Mouse (Mus musculus) B cell, adult 2 months (primary cell): ENCODE results near the gene Gm4559.
"Not testable (repeated sequence)": the region's sequence is repeated elsewhere in the genome, so short reads cannot be mapped to it uniquely, and the experiment has no call there.

Source experiments
- DNase-seq, 2 experiments: peaks; one replicate each; pipeline ENCODE4 v3.0.0; 2022

The Gm4559 gene

DNA sequence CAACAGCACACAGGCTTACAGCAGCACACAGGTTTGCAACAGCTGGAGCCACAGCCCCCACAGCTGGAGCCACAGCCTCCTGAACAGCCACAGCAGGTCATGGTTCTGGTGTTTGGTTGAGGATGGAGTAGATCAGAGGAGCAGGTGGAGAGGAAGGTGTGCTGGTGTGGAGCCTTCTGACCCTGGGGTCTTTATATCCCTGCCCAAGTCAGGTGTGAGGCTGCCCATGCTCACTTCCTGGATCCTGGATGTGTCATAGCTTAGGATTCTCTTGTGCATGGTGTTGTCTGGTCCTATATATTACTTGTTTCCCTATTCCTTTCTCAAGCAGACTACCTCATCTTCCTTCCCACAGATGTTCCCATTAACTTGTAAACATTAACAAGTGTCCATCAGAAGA, at the start of gene Gm4559:
Gene Gm4559 (minus strand): TSS at position 101 of the 400 bp plus-strand sequence.
- not testable (repeated sequence) for DNase-seq

DNA sequence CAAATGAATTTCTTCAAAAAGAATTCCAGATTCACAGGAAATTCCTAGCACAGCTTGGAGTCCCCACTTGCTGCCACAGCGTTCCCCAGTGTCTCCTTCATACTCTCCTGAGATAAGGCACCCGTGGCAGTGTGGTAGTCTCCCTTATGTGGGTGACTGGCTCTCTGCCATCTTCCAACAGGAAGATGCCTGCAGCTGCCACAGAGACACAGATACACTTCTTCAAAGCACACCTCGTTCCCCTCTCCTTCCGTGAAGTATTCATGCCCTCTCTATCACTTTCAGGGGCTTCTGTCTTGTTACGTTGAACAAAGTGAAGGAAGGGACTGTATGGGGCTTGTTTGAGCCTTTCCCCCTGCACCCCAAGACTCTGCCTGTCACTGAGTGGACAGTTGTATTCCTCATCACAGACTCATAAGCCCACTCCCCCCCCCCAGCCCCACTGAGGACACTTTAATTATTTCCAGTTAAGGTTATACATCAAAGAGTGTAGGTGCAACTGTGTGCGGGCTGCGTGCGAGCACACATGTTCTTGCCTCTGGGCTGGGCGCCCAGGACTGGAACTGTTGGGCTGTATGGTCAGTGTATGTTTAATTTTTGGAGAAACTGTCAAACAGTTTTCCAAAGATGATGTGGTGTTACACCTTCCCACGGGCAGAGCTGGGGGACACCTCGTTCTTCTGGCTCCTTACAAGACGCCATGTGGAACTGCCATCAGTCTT, 49.4 kb upstream of the Gm4559 start:
- DNase-seq = no peak

DNA sequence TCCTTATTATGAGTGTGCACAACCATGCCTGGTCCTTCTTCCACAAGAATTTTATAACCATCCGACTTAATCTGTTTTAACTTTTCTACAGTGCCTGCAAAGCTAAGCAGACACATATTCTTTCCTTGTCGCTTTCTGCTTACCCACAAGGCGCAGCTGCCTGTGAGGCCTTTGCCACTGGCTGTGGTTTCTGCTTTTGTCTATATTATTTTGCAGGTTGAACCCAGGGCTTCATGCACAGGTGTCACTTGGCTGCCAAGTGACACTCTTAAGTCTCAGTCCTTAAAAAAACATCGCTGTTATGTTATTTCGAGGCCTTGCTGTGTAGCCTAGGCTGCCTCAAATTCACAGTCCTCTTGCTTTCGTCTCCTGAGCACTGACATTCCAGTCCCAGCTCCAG, 48.5 kb upstream of the Gm4559 start:
- no peak for DNase-seq

DNA sequence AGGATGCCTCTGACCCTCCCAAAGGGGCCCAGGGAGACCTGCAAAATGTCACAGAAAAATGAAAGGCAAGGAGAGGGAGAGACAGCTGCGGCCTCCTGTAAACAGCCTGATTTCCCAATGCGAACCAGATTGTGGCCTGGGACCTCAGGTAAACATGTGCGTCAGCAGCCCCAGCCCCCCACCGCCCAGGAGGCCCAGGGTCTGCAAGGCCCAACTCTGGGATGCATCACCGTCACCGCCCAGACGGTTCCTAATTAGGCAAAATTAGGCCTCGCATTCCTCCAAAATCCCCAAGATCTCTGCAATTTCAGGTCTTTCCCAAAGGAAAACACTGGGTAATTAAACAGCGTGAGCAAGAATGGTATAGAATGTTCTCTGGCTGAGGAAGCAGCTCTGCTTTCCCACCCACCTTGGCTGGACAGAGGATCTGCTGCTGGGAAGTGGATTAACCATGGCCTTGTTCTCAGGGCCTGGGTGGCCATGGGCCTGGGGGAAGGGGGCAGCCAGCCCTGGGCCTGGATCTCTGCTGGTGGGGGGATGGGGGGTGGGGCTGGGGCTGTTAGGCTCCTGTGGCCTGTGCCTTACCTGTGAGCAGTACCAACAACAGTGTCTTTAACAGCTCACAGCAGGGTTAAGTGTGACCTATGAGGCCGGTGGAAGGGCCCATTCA, 47.6 kb upstream of the Gm4559 start:
- DNase-seq = not testable (repeated sequence)

- no peak for DNase-seq
These were observed 46.7 kb upstream of the Gm4559 start for GRCm38 (mm10) chr7:142320906-142321305.

DNA sequence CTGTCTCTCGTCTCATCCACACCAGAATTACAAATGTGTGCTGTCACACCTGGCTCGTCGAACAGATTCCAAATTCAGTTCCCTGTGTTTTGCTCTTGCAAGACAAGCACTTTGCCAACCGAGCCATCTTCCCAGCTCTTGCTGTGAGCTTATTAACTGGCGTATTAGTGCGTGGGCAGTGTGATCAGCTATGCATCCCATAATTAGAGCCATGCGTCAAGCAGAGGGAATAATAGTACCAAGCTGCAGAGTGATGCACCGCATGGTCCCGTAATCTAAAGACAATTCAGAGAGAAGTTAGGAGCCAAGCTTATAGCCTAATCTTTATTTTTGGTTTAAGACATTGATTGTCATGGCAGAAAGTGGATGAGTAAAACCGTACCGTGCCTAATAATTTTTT, 45.0 kb upstream of the Gm4559 start:
- no peak for DNase-seq

- DNase-seq = no peak
These were observed 43.1 kb upstream of the Gm4559 start for GRCm38 (mm10) chr7:142317216-142317615.

DNA sequence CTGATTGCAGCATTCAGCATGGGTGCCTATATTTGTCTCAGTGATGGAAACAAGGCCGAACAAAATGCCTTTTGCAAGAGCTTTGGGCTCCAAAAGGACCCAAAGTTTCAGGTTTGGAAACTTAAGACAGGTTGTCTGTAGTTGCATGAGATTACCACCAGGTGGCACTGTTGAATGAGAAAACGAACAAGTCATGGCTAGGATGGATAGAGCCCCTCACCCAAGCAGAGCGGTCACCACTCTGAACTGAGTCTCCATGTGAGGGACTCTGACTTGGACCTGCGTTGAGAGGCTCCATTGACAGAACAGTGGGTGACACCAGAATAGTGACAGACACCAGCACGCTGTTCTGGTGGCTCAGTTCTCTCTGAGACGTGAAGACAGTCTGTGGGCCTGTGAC, 42.4 kb upstream of the Gm4559 start:
- DNase-seq = peak; percentile 46 to 49

DNA sequence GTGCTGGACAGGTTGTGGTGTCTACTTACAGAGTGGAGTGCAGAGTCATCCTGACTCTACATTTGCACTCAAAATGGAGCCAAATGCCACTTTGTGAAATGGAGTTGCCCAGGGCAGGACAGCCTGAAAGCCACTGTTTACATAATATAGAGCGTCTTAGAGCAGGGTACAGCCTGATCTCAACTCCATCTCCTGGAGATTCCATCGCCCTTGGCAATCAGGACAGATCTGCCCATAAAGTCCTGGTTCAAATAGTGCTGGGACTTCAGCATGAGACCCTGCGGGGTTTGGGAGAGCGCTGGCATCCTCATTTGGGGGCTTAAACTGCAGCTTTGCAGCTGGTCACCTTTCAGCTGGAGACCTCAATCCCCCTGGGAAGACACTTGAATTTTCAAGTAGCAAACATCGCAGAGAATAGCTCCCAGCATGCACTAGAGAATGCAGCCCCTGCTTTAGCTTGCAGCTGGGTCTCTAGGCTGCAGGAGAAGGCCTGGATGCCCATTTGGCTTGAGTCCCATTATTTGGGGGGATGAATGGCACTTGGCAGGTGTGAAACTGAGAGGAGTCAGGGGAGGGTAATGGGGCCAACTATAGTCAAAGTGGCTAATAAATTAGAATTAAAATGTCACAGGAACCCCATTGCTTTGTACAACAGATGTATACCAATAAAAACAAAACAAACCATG, 40.6 kb upstream of the Gm4559 start:
- DNase-seq = no peak

DNA sequence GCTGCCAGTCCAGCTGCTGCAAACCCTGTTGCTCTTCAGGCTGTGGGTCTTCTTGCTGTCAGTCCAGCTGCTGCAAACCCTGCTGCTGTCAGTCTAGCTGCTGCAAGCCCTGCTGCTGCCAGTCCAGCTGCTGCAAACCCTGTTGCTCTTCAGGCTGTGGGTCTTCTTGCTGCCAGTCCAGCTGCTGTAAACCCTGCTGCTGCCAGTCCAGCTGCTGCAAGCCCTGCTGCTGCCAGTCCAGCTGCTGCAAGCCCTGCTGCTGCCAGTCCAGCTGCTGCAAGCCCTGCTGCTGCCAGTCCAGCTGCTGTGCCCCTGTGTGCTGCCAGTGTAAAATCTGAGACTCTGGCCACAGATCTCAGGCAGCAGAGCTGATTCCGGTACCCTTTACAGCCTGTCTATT, 29.8 kb upstream of the Gm4559 start:
- not testable (repeated sequence) for DNase-seq

DNA sequence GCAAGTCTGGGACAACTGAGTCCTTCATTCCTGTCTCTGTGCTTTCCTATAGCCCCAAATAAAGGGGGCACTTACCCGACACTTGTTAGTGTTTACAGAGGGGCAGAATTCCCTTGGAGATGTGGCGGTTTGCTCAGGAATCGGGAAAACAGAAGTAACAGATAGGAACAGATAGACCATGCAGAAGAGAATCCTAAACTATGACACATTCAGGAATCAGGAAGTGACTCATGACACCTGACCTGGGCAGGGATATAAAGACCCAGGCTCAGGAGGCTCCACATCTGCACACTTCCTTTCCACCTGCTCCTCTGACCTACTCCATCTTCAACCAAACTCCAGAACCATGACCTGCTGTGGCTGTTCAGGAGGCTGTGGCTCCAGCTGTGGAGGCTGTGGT, 29.1 kb upstream of the Gm4559 start, which contains the start of gene Krtap5-4:
Gene Krtap5-4 (plus strand): TSS at position 301 of the 400 bp plus-strand sequence.
- no peak for DNase-seq

- DNase-seq = not testable (repeated sequence)
These were observed 22.9 kb upstream of the Gm4559 start, which contains the start of gene Krtap5-1 for GRCm38 (mm10) chr7:142297018-142297417. Gene Krtap5-1, minus strand, starts transcription at chr7:142297118.

DNA sequence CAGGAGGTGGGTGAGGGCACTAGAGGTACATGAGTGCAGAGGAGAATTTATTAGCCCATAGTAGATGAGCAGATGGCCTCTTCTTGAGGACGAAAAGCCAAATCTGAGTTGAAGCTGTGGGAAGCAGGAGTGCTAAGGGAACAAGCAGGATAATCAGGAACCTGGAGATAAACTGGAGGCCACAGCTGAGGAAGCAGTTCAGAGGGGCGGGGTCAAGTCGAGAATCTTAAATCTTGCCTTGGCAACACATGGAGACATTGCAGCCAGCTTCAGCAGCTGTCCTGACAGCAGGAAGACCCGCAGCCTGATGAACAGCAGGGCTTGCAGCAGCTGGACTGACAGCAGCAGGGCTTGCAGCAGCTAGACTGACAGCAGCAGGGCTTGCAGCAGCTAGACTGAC, 21.9 kb upstream of the Gm4559 start:
- not testable (repeated sequence) for DNase-seq

DNA sequence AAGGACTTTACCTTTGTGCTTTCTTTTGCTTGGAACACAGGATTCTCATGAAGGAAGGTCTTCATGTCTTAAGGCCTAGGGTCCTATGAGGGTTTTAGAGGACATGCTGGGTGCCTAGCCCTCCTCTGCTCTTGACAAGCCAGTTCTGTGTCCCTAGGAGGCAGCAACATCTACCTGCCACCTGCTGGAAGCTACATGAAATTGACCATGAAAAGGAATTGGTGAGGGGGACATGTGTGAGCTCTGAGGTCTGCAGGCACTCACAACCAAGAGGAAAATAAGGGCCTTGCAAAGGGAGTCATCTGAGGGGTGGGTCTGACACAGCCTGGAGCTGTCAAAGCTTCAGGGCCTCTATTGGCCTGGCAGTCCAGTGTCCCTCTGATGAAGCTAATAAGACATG, 21.3 kb upstream of the Gm4559 start:
- DNase-seq = no peak

DNA sequence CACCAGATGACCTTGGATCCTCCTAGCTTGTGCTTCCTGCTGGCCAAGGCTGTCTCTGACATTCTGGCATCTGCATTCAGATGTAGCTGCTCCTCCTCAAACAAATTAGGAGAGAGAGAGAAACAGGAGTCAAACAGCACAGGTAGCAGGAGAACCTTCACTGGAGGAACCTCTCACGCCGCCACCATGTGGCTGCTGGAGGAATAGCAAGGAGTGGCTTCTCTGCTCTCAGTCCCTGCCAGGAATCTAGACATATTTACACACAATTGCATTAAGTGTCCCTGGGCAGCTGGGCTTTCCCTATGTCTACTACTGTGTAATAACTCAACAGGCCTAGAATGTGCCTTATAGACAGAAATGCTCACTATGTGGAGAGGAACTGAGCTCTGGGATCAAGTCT, 19.7 kb upstream of the Gm4559 start:
- DNase-seq = peak; percentile 37 to 40

GRCm38 (mm10) chr7:142285910-142286612, 11.9 kb upstream of the Gm4559 start:
- DNase-seq = not testable (repeated sequence)

DNA sequence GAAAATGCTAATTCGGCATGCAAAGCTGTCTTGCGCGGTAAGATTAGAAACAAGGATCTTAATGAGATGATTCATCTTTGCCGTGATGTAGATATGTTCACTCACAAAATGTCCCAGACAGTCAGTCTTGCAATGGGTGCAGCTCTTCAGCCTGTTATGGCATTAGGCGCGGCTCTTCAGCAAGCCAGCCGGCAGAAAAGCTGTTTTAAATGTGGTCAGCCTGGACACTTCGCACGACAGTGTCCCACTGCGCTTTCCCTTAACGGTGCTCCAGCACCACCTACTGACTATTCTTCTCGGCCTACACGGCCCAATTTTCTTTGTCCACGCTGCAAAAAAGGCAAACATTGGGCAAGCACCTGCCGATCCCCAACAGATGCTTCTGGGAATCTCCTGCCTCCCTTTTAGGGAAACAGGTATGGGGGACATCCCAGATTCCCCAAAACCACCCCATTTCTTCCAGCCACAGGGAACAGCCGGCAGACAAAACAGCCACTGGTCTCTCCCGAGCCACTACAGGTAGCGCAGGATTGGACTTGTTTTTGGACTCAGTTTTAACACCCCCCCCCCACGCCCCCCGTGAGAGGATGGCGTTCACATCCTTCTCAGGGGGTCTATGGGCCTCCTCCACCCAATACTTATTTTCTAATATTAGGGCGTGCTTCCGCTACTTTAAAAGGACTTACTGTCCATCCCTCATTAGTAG, 11.1 kb upstream of the Gm4559 start:
- no peak for DNase-seq

- DNase-seq = peak; percentile 89 to 90
These were observed 10.5 kb upstream of the Gm4559 start for GRCm38 (mm10) chr7:142284615-142285080.

GRCm38 (mm10) chr7:142284023-142284591, 9.9 kb upstream of the Gm4559 start:
- DNase-seq = peak; percentile 68 to 69

- DNase-seq = not testable (repeated sequence)
These were observed 8.7 kb upstream of the Gm4559 start for GRCm38 (mm10) chr7:142282847-142283246.

DNA sequence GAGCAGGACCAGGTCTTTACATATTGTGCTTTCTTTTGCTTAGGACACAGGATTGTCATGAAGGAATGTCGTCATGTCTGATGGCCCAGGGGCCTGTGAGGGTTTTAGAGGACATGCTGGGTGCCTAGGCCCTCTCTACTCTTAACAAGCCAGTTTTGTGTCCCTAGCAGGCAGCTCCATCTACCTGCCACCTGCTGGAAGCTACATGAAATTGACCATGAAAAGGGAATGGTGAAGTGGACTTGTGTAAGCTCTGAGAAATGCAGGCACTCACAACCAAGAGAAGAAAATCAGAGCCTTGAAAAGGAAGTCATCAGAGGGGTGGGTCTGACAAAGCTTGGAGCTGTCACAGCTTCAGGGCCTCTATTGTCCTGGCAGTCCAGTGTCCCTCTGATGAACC, 5.1 kb upstream of the Gm4559 start:
- not testable (repeated sequence) for DNase-seq

- peak; percentile 66 for DNase-seq
These were observed 4.0 kb upstream of the Gm4559 start for GRCm38 (mm10) chr7:142278183-142278582.
